Mouse (Mus musculus) E14TG2a.4 (cell line): ENCODE results near the gene Coq8b.
"Not testable (repeated sequence)": the region's sequence is repeated elsewhere in the genome, so short reads cannot be mapped to it uniquely, and the experiment has no call there.

Experiments
- CTCF ChIP-seq: conservative IDR thresholded peaks from 2 replicates; pipeline ENCODE4 v1.5.1; 2014; ENCODE audit warnings: low read length
- POU5F1 ChIP-seq: IDR thresholded peaks from 2 replicates; pipeline ENCODE4 v1.6.1; 2014; ENCODE audit warnings: low read length, borderline replicate concordance

DNA sequence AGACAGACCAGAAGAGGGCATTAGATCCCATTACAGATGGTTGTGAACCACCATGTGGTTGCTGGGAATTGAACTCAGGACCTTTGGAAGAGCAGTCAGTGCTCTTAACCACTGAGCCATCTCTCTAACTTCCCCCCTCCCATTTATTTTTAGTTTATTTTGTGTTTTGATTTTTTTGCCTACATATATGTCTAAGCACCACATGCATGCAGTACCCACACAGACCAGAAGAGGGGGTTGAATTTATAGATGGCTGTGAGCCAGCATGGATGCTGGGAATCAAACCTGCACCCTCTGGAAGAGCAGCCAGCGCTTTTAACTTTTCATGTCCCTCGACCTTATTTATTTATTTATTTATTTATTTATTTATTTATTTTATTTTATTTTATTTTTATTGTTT is 11.3 kb downstream of the Coq8b start:
- peak; percentile 86 for TF ChIP-seq CTCF
- TF ChIP-seq POU5F1, result not testable (repeated sequence)
